ENCODE assay signal across 8 mouse cellular contexts in the genomic region with DNA sequence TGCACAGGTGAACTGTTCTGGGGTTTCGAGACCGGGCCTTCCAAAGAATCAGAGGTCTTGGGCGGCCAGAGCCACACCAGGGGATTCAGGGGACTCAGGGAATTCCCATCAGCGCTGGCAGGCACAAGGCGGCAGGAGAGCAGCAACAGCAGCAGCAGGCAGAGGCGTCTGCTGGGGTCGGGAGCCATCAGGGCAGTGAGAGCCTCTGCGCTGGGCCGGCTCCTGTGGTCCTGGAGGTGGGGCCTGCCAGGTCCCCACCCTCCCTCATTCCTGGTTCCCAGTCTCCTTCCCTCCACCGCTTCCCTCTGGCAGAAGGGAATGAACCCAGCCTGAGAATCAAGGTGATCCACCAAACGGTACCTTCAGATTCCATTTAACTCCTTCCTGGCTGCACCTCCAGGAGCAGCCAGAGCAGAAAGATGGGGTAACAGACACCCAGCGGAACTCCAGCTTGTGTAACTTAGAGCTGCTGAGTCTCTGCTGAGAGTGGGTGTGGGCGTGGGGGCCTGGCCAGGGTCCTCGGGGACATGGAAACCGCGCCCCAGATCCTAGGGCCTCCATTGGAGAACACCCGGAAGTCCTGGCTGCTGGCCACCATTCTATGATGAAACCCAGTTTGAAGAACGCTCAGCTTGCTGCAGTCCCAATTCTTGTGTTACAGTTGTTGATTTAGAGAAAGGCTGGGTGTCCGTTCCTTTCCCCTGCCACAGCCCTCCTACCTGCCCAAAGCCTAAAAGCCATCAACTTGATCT. TPM values are rescaled to one million over a fixed set of nuclear protein-coding genes. Genes with fewer than 3 reads are reported as not detected.
DNase-seq lines count a peak whose midpoint lies in the region; ATAC-seq and TF ChIP-seq lines count a peak whose summit lies in the region.

No protein-coding gene starts in this region.

- peak overlapping the region; percentile 24 for H3K4me3 ChIP-seq in kidney, postnatal 0 days (replicated peaks; ENCODE audit: low read depth, low read length)

- intact Hi-C loops in left cerebral cortex, postnatal 4 days (cut with DNase I), result no loop called here

- 45% methylated on average over 19 of the region's 19 CpGs for WGBS in kidney, postnatal 0 days

- no peak for ATAC-seq in kidney, postnatal 0 days (replicated peaks; ENCODE audit: low FRiP score, low read depth)
- no peak for ATAC-seq in erythroid progenitor cell, adult 5-6 weeks (replicated peaks; ENCODE audit: low FRiP score, poor library complexity, severe bottlenecking)

- H3K4me1 ChIP-seq in kidney, postnatal 0 days (replicated peaks; ENCODE audit: insufficient read depth, low read length), result peaks cover 55% of the 10 kb centered on the region

- no peaks in the 10 kb centered on the region for H3K27me3 ChIP-seq in kidney, postnatal 0 days (ENCODE audit: insufficient read depth, low read length)

- peak; percentile 63 for DNase-seq in adrenal gland, adult 2 months
- DNase-seq in adrenal gland, adult 8-10 months, result no peak
- DNase-seq in gastrocnemius, adult 8-10 months (ENCODE audit: low spot score in 2 of 2), result peak; percentile 65 to 77
- DNase-seq in kidney, postnatal 0 days (ENCODE audit: low spot score), result no peak
- peak; percentile 86 for DNase-seq in lung, postnatal 36 days
- no peak for DNase-seq in embryo, embryonic 9.5 days (ENCODE audit: extremely low spot score)
- DNase-seq in left cerebral cortex, postnatal 4 days, result no peak

- H3K4me2 ChIP-seq in kidney, postnatal 0 days (ENCODE audit: low read length), result peak overlapping the region; percentile 54

- peak overlapping the region; percentile 46; the same call in 1 of the 2 replicates for H3K9ac ChIP-seq in kidney, postnatal 0 days (ENCODE audit: low read depth, low read length)

- TF ChIP-seq CTCF in kidney, postnatal 0 days (IDR thresholded peaks at IDR 0.05; ENCODE audit: low read depth), result no peak

- peak overlapping the region; percentile 81 for H3K27ac ChIP-seq in kidney, postnatal 0 days

- H3K36me3 ChIP-seq in kidney, postnatal 0 days (ENCODE audit: insufficient read depth, low read length), result no peaks in the 10 kb centered on the region

- no peaks in the 10 kb centered on the region for H3K9me3 ChIP-seq in kidney, postnatal 0 days (replicated peaks; ENCODE audit: low read length)

RNA-seq across cellular contexts. Expression of gene Col18a1, which starts 52.7 kb away (rescaled TPM):
- 10 to 100 TPM; 26.7 to 40.0 TPM for total RNA-seq in adrenal gland, adult 2 months (2021)
- 75.8 and 78.8 TPM in 2 replicates for polyA plus RNA-seq in adrenal gland, adult 2 months (2012; rRNA removed)
- 10 to 100 TPM; 41.9 to 49.0 (median 48.0) TPM for total RNA-seq in adrenal gland, adult 8-10 months (2022)
- 1 to 10 TPM; 2.2 to 5.9 (median 3.7) TPM for total RNA-seq in gastrocnemius, adult 8-10 months (2022)
- polyA plus RNA-seq in kidney, postnatal 0 days (2015; fragmentation: Nextera tagmentation; extraction: Ambion mirVana), result 178 and 197 TPM in 2 replicates
- total RNA-seq in erythroid progenitor cell, adult 5-6 weeks (2015; ENCODE audit: low replicate concordance), result not detected in 2 replicates
- 0.26 TPM in 1 of 2 replicates, not detected in the other for total RNA-seq in erythroid progenitor cell, adult 5-6 weeks (2017; ENCODE audit: low replicate concordance)
- total RNA-seq in left cerebral cortex, postnatal 4 days (2021), result 10 to 100 TPM; 18.4 to 21.4 TPM

Comparison
In these comparisons a context has a peak if more than half of its experiments do, and no peak if none do; other contexts are left out.
1. DNase-seq: peak in adrenal gland, adult 2 months (single experiment), gastrocnemius, adult 8-10 months (2 of 2) and lung, postnatal 36 days (single experiment); none in adrenal gland, adult 8-10 months (single experiment), kidney, postnatal 0 days (single experiment), embryo, embryonic 9.5 days (single experiment) and left cerebral cortex, postnatal 4 days (single experiment).